Mouse (Mus musculus) liver, embryonic 14.5 days (tissue): ENCODE measurements around the gene Dennd2a. TPM values are rescaled to one million over a fixed set of nuclear protein-coding genes. Genes with fewer than 3 reads are reported as not detected.
A peak's percentile ranks its signal among the peaks of the same experiment; 100 is the strongest.

Experiments
- ATAC-seq: fragments of 200-750 bp; cut with Nextera tagmentation; 2 replicates; pipeline ENCODE4 v1.8.0; 2017; ENCODE audit warnings: moderate number of reproducible peaks, mild to moderate bottlenecking, moderate library complexity; ENCODE audit not compliant: insufficient read depth
- DNase-seq, 3 experiments: peaks; one replicate each; pipeline ENCODE4 v3.0.0-alpha.2; 2012 to 2013; ENCODE audit warnings: low read depth in 3 of 3, low spot score in 3 of 3
- H3K27ac ChIP-seq: fragments of 300-500 bp; sonication (generic); 2 replicates; pipeline ENCODE4 v1.5.1; 2014; ENCODE audit warnings: moderate library complexity, mild to moderate bottlenecking, control low read depth, inconsistent platforms
- H3K27me3 ChIP-seq: fragments of 300-500 bp; sonication (generic); 2 replicates; pipeline ENCODE4 v1.6.1; 2014; ENCODE audit warnings: mild to moderate bottlenecking, low read length, moderate library complexity; ENCODE audit not compliant: control insufficient read depth, insufficient read depth
- H3K36me3 ChIP-seq: fragments of 300-500 bp; sonication (generic); replicated peaks from 2 replicates; pipeline ENCODE4 v1.6.1; 2014; ENCODE audit warnings: low read depth; ENCODE audit not compliant: control insufficient read depth, insufficient read depth
- H3K4me1 ChIP-seq, 2 experiments: fragments of 200-500 bp in 1 of 2; fragments of 300-500 bp in 1 of 2; sonication (generic) in 1 of 2; replicated peaks; 2 replicates each; pipeline ENCODE4 v1.6.1; 2012 to 2014; ENCODE audit warnings: antibody characterized with exemption in 1 of 2, inconsistent platforms in 1 of 2, low read length in 1 of 2; ENCODE audit not compliant: control insufficient read depth in 2 of 2, insufficient read depth in 2 of 2
- H3K4me2 ChIP-seq: fragments of 300-500 bp; sonication (generic); 2 replicates; pipeline ENCODE4 v1.6.1; 2014; ENCODE audit warnings: low read depth, mild to moderate bottlenecking, control low read depth, moderate library complexity
- H3K4me3 ChIP-seq, 2 experiments: fragments of 200-500 bp in 1 of 2; fragments of 300-500 bp in 1 of 2; sonication (generic) in 1 of 2; 2 replicates each; pipeline ENCODE4 v1.5.1; 2012 to 2014; ENCODE audit warnings: low read depth in 2 of 2, low read length in 2 of 2, mild to moderate bottlenecking in 2 of 2, control low read depth in 1 of 2, inconsistent platforms in 1 of 2, moderate library complexity in 1 of 2; ENCODE audit not compliant: insufficient read depth in 1 of 2
- H3K9ac ChIP-seq: fragments of 300-500 bp; sonication (generic); replicated peaks from 2 replicates; pipeline ENCODE4 v1.6.1; 2014; ENCODE audit warnings: mild to moderate bottlenecking, control low read depth, moderate library complexity
- H3K9me3 ChIP-seq: fragments of 300-500 bp; sonication (generic); 2 replicates; pipeline ENCODE4 v1.6.1; 2016; ENCODE audit warnings: low read length, mixed read lengths; ENCODE audit not compliant: control insufficient read depth
- CTCF ChIP-seq: IDR thresholded peaks from 2 replicates; pipeline ENCODE4 v1.5.1; 2016; ENCODE audit warnings: antibody characterized with exemption, low read depth, control low read depth
- EP300 ChIP-seq: IDR thresholded peaks from 2 replicates; pipeline ENCODE4 v1.6.1; 2016; ENCODE audit warnings: antibody characterized with exemption, low read depth
- WGBS: fragments of 180-500 bp; shearing (Covaris S2); extraction: QIAGEN DNeasy Blood & Tissue Kit; methylation state at CpG from one replicate; pipeline ENCODE4 v1.1.7; 2014; ENCODE audit not compliant: insufficient replicate concordance; 5-methylcytosine and 5-hydroxymethylcytosine counted together
- polyA plus RNA-seq, 2 experiments: library from polyadenylated mRNA; depleted of rRNA in 1 of 2; stranded (reverse) in 1 of 2; unstranded in 1 of 2; fragments of >200 nt; fragmentation: Nextera tagmentation in 1 of 2; extraction: Ambion mirVana in 1 of 2; gene quantifications; 2 replicates each; pipeline versions ENCODE4 v1.2.1 to v1.2.3; 2012 to 2014

The Dennd2a gene
- polyA plus RNA-seq, 2 experiments: 1.0 to 1.4 TPM

GRCm38 (mm10) chr6:39573791-39574554 lies 16.3 kb upstream of the Dennd2a start, which contains the start of gene Adck2:
TSS of gene Adck2 (plus strand) at chr6:39573873.
- H3K9ac ChIP-seq: peak within 1 kb of the TSS; percentile 68
- ATAC-seq (peak; percentile 96), DNase-seq (peak; percentile 60 to 69 (median 69))
- peaks cover 5 to 11% of the 10 kb centered on the region in 2 experiments; a peak in 3 of 4 replicates for H3K4me1 ChIP-seq
- TF ChIP-seq CTCF: peak; percentile 70
- no peak for TF ChIP-seq EP300
- peak within 1 kb of the TSS; percentile 77 to 78 for H3K4me3 ChIP-seq
- 1% methylated on average over 49 of the region's 49 CpGs for WGBS
- H3K36me3 ChIP-seq: no peaks in the 10 kb centered on the region; the same call in 1 of the 2 replicates
- H3K4me2 ChIP-seq: peak within 1 kb of the TSS; percentile 81
- H3K27me3 ChIP-seq: no peaks in the 10 kb centered on the region
- peak within 1 kb of the TSS; percentile 43 for H3K27ac ChIP-seq
- no peaks in the 10 kb centered on the region for H3K9me3 ChIP-seq

DNA sequence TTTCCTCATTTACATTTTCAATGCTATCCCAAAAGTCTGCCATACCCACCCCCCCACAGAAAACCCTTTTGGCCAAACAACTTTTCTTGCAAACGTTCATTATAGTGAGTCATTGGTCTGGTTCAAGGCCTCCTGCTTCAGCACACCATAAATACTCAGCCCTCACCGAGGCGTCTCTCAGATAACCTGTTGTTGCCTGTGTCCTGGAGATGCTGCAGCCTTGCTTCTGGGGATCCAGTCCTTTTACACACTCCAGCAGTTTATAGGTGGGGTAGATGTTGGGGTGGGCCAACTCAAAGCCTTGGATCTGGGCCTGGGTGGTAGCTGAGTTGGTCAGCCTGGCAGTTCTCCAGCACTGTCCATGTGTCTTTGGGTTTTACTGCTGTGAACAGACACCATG lies 12.8 kb upstream of the Dennd2a start:
- Histone ChIP-seq H3K4me3 (no peak overlapping the region), H3K9ac (no peak overlapping the region), H3K27me3 (no peaks in the 10 kb centered on the region), H3K27ac (no peak overlapping the region), H3K4me2 (no peak overlapping the region), H3K36me3 (no peaks in the 10 kb centered on the region), H3K4me1 (peaks cover 5 to 11% of the 10 kb centered on the region in 2 experiments; a peak in 3 of 4 replicates), H3K9me3 (no peaks in the 10 kb centered on the region)
- TF ChIP-seq EP300 (no peak), CTCF (no peak)
- no peak for DNase-seq
- ATAC-seq: no peak
- whole genome bisulfite sequencing: 52% methylated on average over 3 of the region's 3 CpGs

GRCm38 (mm10) chr6:39567528-39567927 lies 9.9 kb upstream of the Dennd2a start:
- WGBS: 8% methylated on average over 5 of the region's 5 CpGs
- no peak for ATAC-seq
- H3K9ac ChIP-seq: no peak overlapping the region
- H3K9me3 ChIP-seq: no peaks in the 10 kb centered on the region
- no peaks in the 10 kb centered on the region for H3K27me3 ChIP-seq
- no peak overlapping the region for H3K27ac ChIP-seq
- H3K4me2 ChIP-seq: no peak overlapping the region
- TF ChIP-seq CTCF (peak; percentile 66), EP300 (no peak)
- no peaks in the 10 kb centered on the region for H3K36me3 ChIP-seq
- H3K4me1 ChIP-seq: no peaks in the 10 kb centered on the region; a peak in 1 of 4 replicates
- no peak for DNase-seq
- H3K4me3 ChIP-seq: no peak overlapping the region

DNA sequence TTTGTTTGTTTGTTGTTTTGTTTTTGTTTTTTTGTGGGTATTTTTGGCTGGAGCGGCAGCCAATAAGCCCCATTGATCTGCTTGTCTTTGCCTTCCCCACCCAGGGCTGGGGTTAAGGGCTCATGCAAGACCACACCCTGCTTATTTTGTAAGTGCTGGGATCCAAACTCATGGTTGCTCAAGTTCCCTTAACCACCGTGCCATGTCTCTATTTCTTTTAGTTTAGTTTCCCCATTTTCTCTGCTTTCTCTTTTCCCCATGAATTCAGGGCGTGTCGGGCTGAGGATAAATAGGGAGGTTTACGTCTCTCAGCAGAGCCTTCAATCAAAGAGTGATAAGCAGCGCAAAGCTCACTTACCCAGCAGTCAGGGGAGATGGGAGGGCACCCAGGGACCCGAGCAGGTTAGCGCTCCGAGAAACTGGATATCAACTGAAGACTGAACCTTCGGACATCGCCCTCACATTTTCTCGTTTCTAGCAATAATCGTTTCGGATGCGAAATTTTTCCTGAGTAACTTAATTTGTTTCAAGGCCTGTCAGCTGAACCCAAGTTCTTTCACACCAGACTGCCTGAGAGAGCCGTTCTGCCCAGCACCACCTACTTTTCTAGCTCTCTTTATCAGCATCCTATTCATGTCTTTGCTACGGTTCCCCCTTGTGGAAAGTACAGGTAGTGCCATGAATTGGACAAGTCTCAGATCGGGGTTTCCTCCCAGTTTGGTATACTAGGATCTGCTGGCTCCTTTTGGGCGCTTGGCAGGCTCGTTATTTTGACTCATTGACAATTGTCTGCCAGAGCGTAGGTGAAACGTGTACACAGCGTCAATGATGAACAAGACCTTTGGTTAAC lies 4.7 kb upstream of the Dennd2a start:
- Histone ChIP-seq H3K4me3 (peak overlapping the region; percentile 22 to 24; a peak in 3 of 4 replicates), H3K36me3 (no peaks in the 10 kb centered on the region), H3K9me3 (no peaks in the 10 kb centered on the region), H3K4me1 (peaks cover 4% of the 10 kb centered on the region in 2 experiments; a peak in 3 of 4 replicates), H3K27ac (no peak overlapping the region), H3K9ac (no peak overlapping the region), H3K27me3 (peaks cover 18% of the 10 kb centered on the region), H3K4me2 (peak overlapping the region; percentile 59)
- WGBS: 14% methylated on average over 23 of the region's 23 CpGs
- ATAC-seq (peak; percentile 77), DNase-seq (peak; percentile 72 to 81 (median 77))
- TF ChIP-seq CTCF: peak; percentile 87
- no peak for TF ChIP-seq EP300
